Mouse (Mus musculus) layer of hippocampus, postnatal 14 days (tissue): ENCODE measurements around the gene Tspan1. TPM values are rescaled to one million over a fixed set of nuclear protein-coding genes. Genes with fewer than 3 reads are reported as not detected.

Source experiments
- DNase-seq, 2 experiments: peaks; one replicate each; pipeline ENCODE4 v3.0.0; 2021 to 2022; ENCODE audit warnings: low spot score in 2 of 2, mixed read lengths in 1 of 2
- total RNA-seq, 2 experiments: library from RNA; stranded (reverse); gene quantifications; 2 replicates each; pipeline ENCODE4 v1.2.3; 2021

Tspan1 gene
- total RNA-seq, 2 experiments from 2014 or later, result not detected

- DNase-seq, result peak; percentile 72 to 83
Measured at GRCm38 (mm10) chr4:116168617-116169352, 1.4 kb upstream of the Tspan1 start.

GRCm38 (mm10) chr4:116165708-116166407 lies 1.5 kb downstream of the Tspan1 start:
- DNase-seq, result no peak

- DNase-seq, result no peak
Measured at GRCm38 (mm10) chr4:116164759-116165554, 2.4 kb downstream of the Tspan1 start.

GRCm38 (mm10) chr4:116162142-116162541 lies 5.3 kb downstream of the Tspan1 start:
- no peak for DNase-seq

- peak; percentile 46 to 82 for DNase-seq
Measured at GRCm38 (mm10) chr4:116160769-116161168, 6.6 kb downstream of the Tspan1 start.

GRCm38 (mm10) chr4:116159912-116160311 lies 7.5 kb downstream of the Tspan1 start:
- DNase-seq, result peak; percentile 27 to 44

- no peak for DNase-seq
Measured at GRCm38 (mm10) chr4:116157882-116158281, 9.5 kb downstream of the Tspan1 start.

GRCm38 (mm10) chr4:116152702-116153101 lies 14.7 kb downstream of the Tspan1 start:
- no peak for DNase-seq

- DNase-seq, result no peak
Measured at GRCm38 (mm10) chr4:116151238-116151637, 16.2 kb downstream of the Tspan1 start, which contains the start of gene Lurap1. Gene Lurap1 (minus strand): TSS chr4:116151338.

GRCm38 (mm10) chr4:116150862-116151221 lies 16.6 kb downstream of the Tspan1 start:
- no peak for DNase-seq

- peak; percentile 32 to 50 for DNase-seq
Measured at GRCm38 (mm10) chr4:116150156-116150861, 17.1 kb downstream of the Tspan1 start.

- no peak for DNase-seq
Measured at GRCm38 (mm10) chr4:116149812-116150155, 17.6 kb downstream of the Tspan1 start.

- DNase-seq, result peak; percentile 69 to 73
Measured at GRCm38 (mm10) chr4:116143891-116144717, 23.3 kb downstream of the Tspan1 start.

- no peak for DNase-seq
Measured at GRCm38 (mm10) chr4:116143317-116143811, 24.0 kb downstream of the Tspan1 start.

GRCm38 (mm10) chr4:116142269-116142668 lies 25.1 kb downstream of the Tspan1 start:
- no peak for DNase-seq

- DNase-seq, result no peak
Measured at GRCm38 (mm10) chr4:116141736-116142135, 25.7 kb downstream of the Tspan1 start.

- peak in 1 of 2 experiments; percentile 43 for DNase-seq
Measured at GRCm38 (mm10) chr4:116140801-116141574, 26.4 kb downstream of the Tspan1 start.

GRCm38 (mm10) chr4:116137421-116137996 lies 29.9 kb downstream of the Tspan1 start:
- DNase-seq, result no peak

GRCm38 (mm10) chr4:116134990-116135389 lies 32.4 kb downstream of the Tspan1 start:
- DNase-seq, result peak in 1 of 2 experiments; percentile 47
